ENCODE assay signal across 9 mouse cellular contexts in genomic region chr1:119001454-119002034, GRCm38 (mm10). TPM values are rescaled to one million over a fixed set of nuclear protein-coding genes. Genes with fewer than 3 reads are reported as not detected.
DNase-seq lines count a peak whose midpoint lies in the region; ATAC-seq lines count a peak whose summit lies in the region.
"Had no signal": no experiment of that assay in that cellular context is flagged by ENCODE, and none has a peak within 500 bp of the region (broad histone marks: within the 10 kb centered on the region; RNA-seq: fewer than 3 reads in every experiment).

No protein-coding gene starts in this region.

- H3K27ac ChIP-seq in midbrain, embryonic 12.5 days (replicated peaks) = 0 out of 2 replicates have a peak overlapping the region, but pooled peaks have one; percentile 25
- H3K27ac ChIP-seq in midbrain, embryonic 16.5 days (ENCODE audit: low read length) = no peak overlapping the region
- H3K27ac ChIP-seq in embryonic facial prominence, embryonic 14.5 days (replicated peaks; ENCODE audit: low read depth, low read length) = no peak overlapping the region
- H3K27ac ChIP-seq in hindbrain, embryonic 14.5 days = no peak overlapping the region

- no peak overlapping the region for H3K9ac ChIP-seq in midbrain, embryonic 12.5 days (replicated peaks)
- no peak overlapping the region for H3K9ac ChIP-seq in midbrain, embryonic 16.5 days (ENCODE audit: low read depth, low read length)
- H3K9ac ChIP-seq in embryonic facial prominence, embryonic 14.5 days (ENCODE audit: low read depth, low read length) = no peak overlapping the region
- H3K9ac ChIP-seq in hindbrain, embryonic 14.5 days = no peak overlapping the region

- DNase-seq in embryonic facial prominence, embryonic 14.5 days (ENCODE audit: low spot score) = no peak
- DNase-seq in hindbrain, embryonic 14.5 days (ENCODE audit: low spot score) = no peak
- peak; percentile 81 for DNase-seq in retina, postnatal 1 day
- no peak for DNase-seq in spleen, postnatal 10 days (ENCODE audit: low spot score in 2 of 2)
- DNase-seq in spleen, adult 12 weeks (ENCODE audit: low spot score) = no peak
- no peak for DNase-seq in kidney, adult 11 months
- DNase-seq: kidney, adult 8-10 months had no signal

- WGBS in midbrain, embryonic 12.5 days = 56% methylated on average over 12 of the region's 12 CpGs
- WGBS in midbrain, embryonic 16.5 days = 39% methylated on average over 12 of the region's 12 CpGs
- 37% methylated on average over 12 of the region's 12 CpGs for WGBS in embryonic facial prominence, embryonic 14.5 days
- 37% methylated on average over 12 of the region's 12 CpGs for WGBS in hindbrain, embryonic 14.5 days

- no peaks in the 10 kb centered on the region for H3K9me3 ChIP-seq in midbrain, embryonic 12.5 days
- H3K9me3 ChIP-seq in midbrain, embryonic 16.5 days (replicated peaks; ENCODE audit: control insufficient read depth, low read length, poor library complexity, severe bottlenecking) = no peaks in the 10 kb centered on the region
- no peaks in the 10 kb centered on the region for H3K9me3 ChIP-seq in embryonic facial prominence, embryonic 14.5 days (ENCODE audit: control insufficient read depth, low read length)
- H3K9me3 ChIP-seq in hindbrain, embryonic 14.5 days (ENCODE audit: control insufficient read depth, low read length) = no peaks in the 10 kb centered on the region

- ATAC-seq in midbrain, embryonic 12.5 days (ENCODE audit: low FRiP score, low read depth) = no peak
- ATAC-seq in midbrain, embryonic 16.5 days = no peak
- peak; percentile 30 for ATAC-seq in embryonic facial prominence, embryonic 14.5 days (ENCODE audit: low read depth)
- ATAC-seq in hindbrain, embryonic 14.5 days (ENCODE audit: low FRiP score) = peak; percentile 19; the same call in 1 of the 2 replicates

- peaks cover 21% of the 10 kb centered on the region for H3K4me1 ChIP-seq in midbrain, embryonic 12.5 days
- no peaks in the 10 kb centered on the region for H3K4me1 ChIP-seq in midbrain, embryonic 16.5 days (ENCODE audit: control insufficient read depth, insufficient read depth, low read length)
- H3K4me1 ChIP-seq in embryonic facial prominence, embryonic 14.5 days (ENCODE audit: control insufficient read depth, insufficient read depth, low read length) = peaks cover 23% of the 10 kb centered on the region; the same call in 1 of the 2 replicates
- peaks cover 11% of the 10 kb centered on the region for H3K4me1 ChIP-seq in hindbrain, embryonic 14.5 days (replicated peaks; ENCODE audit: control insufficient read depth, insufficient read depth, low read length)

- H3K36me3 ChIP-seq in midbrain, embryonic 12.5 days = no peaks in the 10 kb centered on the region
- H3K36me3 ChIP-seq in midbrain, embryonic 16.5 days (ENCODE audit: control insufficient read depth, insufficient read depth, low read length) = no peaks in the 10 kb centered on the region
- H3K36me3 ChIP-seq in embryonic facial prominence, embryonic 14.5 days (ENCODE audit: control insufficient read depth, insufficient read depth, low read length) = peaks cover 26% of the 10 kb centered on the region
- H3K36me3 ChIP-seq in hindbrain, embryonic 14.5 days (replicated peaks; ENCODE audit: control insufficient read depth, insufficient read depth) = no peaks in the 10 kb centered on the region

- H3K4me2 ChIP-seq in midbrain, embryonic 12.5 days (replicated peaks) = no peak overlapping the region
- no peak overlapping the region for H3K4me2 ChIP-seq in midbrain, embryonic 16.5 days (ENCODE audit: low read length)
- no peak overlapping the region for H3K4me2 ChIP-seq in embryonic facial prominence, embryonic 14.5 days (ENCODE audit: low read depth, low read length)
- H3K4me2 ChIP-seq in hindbrain, embryonic 14.5 days (replicated peaks) = no peak overlapping the region

- H3K4me3 ChIP-seq in midbrain, embryonic 12.5 days = no peak overlapping the region
- H3K4me3 ChIP-seq in midbrain, embryonic 16.5 days (ENCODE audit: low read depth, low read length) = no peak overlapping the region
- H3K4me3 ChIP-seq in embryonic facial prominence, embryonic 14.5 days (ENCODE audit: low read depth, low read length) = no peak overlapping the region
- H3K4me3 ChIP-seq in hindbrain, embryonic 14.5 days (replicated peaks; ENCODE audit: low read length) = no peak overlapping the region

- no peaks in the 10 kb centered on the region for H3K27me3 ChIP-seq in midbrain, embryonic 12.5 days
- no peaks in the 10 kb centered on the region for H3K27me3 ChIP-seq in midbrain, embryonic 16.5 days (ENCODE audit: control insufficient read depth, insufficient read depth, low read depth, low read length)
- H3K27me3 ChIP-seq in embryonic facial prominence, embryonic 14.5 days (replicated peaks; ENCODE audit: control insufficient read depth, insufficient read depth, low read length) = no peaks in the 10 kb centered on the region
- no peaks in the 10 kb centered on the region for H3K27me3 ChIP-seq in hindbrain, embryonic 14.5 days (ENCODE audit: control insufficient read depth, insufficient read depth, low read length)

RNA-seq across cellular contexts. Expression of gene Gli2, which starts 51.9 kb away (rescaled TPM):
- polyA plus RNA-seq in midbrain, embryonic 12.5 days (2016; fragmentation: Nextera tagmentation; extraction: Ambion mirVana) = 8.6 and 9.6 TPM in 2 replicates
- 1.1 TPM in 2 replicates for polyA plus RNA-seq in midbrain, embryonic 16.5 days (2015; fragmentation: Nextera tagmentation; extraction: Ambion mirVana)
- 14.7 and 15.1 TPM in 2 replicates for polyA plus RNA-seq in embryonic facial prominence, embryonic 14.5 days (2014; fragmentation: Nextera tagmentation; extraction: Ambion mirVana)
- polyA plus RNA-seq in hindbrain, embryonic 14.5 days (2014; fragmentation: Nextera tagmentation; extraction: Ambion mirVana) = 1.8 and 2.0 TPM in 2 replicates

Comparison
In these comparisons a context has a peak if more than half of its experiments do, and no peak if none do; other contexts are left out.
1. ATAC-seq: peak in embryonic facial prominence, embryonic 14.5 days (single experiment) and hindbrain, embryonic 14.5 days (single experiment); none in midbrain, embryonic 12.5 days (single experiment) and midbrain, embryonic 16.5 days (single experiment).